Mouse (Mus musculus) 416B (cell line): ENCODE results near the gene Prdm10.

Experiments used
- DNase-seq: peaks from one replicate; pipeline ENCODE4 v3.0.0; 2011; ENCODE audit warnings: low read depth

Gene Prdm10

DNA sequence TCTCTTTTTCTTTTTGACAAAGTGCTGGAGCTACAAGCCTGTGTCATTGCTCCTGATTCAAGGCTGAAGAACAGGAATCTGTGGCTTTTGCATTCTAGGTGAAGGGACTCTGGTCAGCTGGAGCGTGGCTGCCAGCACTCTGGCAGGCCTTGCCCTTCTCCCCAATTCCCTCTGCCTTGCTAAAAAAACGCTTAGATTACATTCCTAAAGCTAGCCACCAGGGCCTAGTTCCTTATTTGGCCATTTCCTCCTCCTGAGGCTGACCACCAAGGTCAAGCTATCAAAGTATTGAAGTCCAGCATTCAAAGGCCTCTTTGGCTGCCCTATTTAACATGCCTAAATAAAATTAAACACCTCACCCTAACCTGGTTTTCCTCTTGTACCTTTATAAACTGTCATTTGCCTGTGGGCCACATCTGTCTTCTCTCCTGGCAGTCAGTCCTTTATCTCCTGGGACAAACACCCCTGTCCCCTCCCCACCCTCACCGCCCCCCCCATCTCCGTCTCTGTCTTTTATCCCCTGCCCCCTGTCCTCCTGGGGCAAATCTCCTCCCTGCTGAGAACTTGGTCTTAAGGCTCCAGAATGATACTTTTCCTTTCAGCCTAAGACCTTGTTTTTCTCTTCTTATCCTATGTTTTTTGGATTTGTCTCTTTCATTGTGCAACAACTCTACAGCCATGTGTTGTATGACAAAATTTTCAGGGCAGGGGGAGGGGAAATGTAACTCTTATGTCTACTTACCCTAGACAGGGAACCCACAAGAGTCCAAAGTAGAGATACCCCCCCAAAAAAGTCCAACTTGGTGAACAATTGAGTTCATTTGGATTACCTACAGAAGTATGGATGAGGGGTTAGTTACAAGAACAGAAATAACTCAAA is 17.9 kb upstream of the Prdm10 start:
- DNase-seq = peak; percentile 79

DNA sequence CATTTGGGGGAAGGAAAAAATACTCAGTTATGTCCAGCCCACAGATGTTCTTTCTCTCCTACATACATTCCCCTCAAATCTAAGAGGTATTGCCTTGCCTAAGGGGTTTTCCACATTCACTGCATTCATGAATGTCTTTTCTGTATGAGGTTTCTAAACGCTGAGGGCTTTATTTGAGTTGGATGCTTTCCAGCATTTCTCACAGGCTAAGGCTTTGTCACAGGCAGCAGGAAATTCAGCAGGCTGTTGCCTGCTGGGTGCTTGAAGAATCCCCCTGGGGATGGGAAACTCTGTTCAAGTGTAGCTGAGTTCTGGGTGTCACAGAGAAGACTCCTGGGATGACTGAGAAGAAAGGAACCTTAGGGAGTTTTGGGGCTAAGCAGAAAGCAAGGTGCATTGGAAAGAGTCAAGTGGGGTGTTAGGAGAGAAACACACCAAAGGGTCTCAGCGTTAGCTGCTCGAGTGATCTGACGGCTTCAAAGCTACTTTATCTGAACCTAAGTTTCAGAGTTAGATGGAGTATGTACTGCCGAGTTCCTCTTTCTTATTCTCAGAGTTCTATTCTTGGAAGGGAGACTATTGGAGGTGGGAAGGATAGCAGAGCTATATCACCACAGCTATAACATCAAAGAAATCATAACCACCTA is 14.2 kb upstream of the Prdm10 start:
- peak; percentile 64 for DNase-seq

DNA sequence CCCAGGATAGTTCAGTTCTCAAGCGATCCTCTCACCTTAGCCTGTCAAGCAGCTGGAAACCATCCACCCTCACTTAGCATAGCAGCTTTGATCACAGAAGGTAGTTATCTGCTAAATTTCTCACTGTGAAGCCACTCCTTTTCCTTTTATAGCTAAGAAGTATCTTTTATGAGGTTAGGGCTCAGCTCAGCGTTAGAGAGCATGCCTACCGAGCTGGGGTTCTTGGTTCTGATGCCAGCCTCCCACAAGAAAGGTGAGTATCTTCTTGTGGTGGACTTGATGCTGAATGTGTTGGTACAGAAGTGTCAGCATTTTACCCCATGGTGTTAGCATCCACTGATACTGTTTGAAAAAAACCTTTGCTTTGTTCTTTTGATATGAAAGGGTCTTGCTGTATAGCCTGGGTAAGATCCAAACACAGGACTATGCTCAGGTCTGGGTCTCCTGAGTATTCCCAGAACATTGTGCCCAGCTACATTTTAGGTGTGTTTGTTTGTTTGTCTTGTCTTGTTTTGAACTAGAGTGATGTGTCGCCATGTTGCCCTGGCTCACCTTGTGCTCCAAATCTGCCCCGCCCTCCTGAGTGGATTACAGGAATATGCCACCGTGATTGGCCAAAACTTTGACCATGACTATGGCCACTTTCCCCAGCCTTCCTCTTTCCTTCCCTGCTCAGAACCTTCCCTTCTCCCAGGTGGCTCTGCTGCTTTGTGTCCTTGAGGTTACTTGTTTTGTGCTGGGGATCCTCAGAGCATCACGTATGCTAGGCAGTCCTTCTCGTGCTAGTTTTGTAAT is 8.9 kb upstream of the Prdm10 start:
- no peak for DNase-seq

DNA sequence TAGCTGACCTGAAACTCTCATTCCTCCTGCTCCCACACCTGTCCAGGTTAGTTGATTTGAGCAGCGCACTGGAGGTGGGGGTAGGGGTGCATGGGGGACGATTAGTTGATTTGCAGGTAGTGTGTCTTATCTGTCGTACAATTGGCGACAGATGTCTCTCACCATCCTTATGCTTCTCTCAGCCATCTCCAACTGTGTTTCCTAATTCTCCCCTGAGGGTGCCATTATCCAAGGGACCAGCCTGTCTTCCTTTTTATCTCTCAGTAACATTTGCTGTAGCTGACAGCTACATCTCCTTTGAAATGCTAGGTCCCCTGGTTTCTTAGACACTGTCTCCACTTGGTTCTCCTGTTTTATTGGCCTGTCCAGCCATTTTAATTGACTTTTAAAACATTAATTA is 8.2 kb upstream of the Prdm10 start:
- DNase-seq = no peak

- no peak for DNase-seq
Observed at GRCm38 (mm10) chr9:31278651-31279050, 1.7 kb upstream of the Prdm10 start.

- no peak for DNase-seq
Observed at GRCm38 (mm10) chr9:31279306-31279705, 1.0 kb upstream of the Prdm10 start.

DNA sequence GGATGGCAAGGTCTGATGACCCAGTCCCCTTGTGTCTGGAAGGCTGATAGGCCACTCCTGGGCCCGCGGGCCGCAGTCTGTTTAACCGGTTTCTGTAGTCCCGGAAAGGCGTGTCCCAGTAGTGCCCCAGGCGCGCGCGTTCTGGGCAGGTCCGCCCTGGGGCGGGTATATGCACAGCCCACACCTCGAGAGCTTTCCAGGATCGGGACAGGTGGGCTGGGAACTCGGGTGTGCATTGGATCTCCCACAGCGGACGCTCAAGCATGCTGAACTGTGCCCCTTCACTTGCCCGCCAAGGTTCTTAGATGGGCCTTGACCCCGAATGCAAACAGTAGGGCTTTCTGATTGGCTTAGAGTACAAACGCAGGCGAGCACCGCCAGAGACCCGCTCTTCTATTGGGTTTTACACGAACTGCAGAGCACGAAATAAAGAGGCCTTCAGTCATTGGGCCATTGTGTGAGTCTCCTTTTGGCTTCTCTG is 413 bp upstream of the Prdm10 start:
- peak; percentile 89 for DNase-seq

- peak; percentile 65 for DNase-seq
Observed at GRCm38 (mm10) chr9:31281011-31281662, 799 bp downstream of the Prdm10 start.

DNA sequence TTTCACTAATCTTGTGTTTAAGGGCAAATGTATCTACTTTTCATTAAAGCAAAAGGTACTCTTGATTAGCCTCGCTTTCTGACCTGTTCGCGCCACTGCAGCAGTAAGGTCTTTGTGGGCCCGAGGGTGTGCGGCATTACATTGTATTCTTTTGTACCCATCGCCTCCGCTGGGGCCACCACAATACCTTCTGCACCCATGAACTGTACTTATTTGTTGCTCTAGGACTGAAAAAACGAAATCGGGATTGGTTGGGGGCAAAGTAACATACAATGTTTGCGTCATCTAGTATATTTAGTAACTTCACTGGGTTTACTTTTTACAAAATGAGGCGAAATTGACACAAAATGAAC is 1.3 kb downstream of the Prdm10 start:
- DNase-seq = peak; percentile 63

- no peak for DNase-seq
Observed at GRCm38 (mm10) chr9:31282536-31282935, 2.2 kb downstream of the Prdm10 start.

DNA sequence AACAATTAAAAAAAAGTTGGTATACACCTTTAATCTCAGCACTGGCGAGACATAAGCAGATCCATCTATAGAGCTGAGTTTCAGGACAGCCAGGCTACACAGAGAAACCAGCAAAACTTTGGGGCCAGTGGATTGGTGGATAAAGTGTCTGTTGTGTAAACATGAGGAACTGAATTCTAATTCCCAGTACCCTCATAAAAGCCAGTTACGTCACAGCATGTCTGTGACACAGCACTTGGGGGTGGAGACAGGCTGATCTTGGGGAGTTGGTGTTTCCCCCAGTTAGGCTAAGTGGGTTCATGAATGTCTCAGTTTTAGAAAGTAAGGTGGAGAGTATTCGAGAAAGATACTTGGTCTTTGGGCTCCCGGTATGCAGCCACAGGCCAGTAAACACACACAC is 2.7 kb downstream of the Prdm10 start:
- no peak for DNase-seq

DNA sequence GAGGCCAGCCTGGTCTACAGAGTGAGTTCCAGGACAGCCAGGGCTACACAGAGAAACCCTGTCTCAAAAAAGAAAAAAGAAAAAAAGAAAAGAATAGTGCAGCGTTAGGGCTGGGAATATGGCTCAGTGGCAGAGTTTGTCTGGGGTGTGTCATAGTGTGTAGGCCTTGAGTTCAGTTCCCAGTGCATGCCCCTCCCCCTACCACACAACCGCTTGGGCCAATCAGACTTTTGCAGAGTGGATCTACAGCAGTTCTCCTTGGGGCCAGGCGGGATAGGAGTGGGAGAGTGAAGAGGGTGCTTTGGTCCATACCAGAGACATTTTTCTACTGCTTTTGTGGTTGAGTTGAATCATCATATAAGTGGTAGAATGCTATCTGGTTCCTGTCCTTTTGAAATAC is 3.6 kb downstream of the Prdm10 start:
- DNase-seq = no peak

DNA sequence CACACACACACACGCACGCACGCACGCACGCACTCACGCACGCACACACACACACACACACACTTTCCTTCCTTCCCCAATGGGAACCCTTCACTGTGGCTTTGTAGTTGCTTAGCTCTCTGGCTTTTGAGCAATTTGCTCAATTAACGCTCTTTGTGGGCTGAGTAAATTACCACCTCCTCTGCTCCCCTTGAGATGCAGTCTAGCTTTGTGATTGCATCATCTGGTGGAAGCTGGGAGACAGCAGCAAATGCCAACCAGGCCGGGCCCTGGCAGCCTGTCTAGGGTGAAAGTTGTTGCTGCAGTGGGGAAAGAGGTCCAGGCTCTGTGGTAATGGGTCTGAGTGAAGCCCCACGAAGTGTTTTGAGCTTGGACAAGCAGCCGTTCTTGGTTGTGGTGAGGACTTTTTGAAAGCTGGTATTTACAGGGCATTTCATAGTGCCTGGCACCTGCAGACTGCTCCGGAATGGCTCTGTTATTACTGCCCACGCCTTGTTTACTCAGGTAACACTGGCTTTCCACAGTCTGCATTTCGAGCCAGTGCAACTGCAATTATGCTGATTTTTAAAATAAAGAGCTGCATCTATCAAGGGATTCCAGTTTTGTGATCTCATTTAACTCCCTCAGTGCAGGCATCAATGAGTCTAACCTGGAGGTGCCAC is 10.0 kb downstream of the Prdm10 start:
- DNase-seq = peak; percentile 88

DNA sequence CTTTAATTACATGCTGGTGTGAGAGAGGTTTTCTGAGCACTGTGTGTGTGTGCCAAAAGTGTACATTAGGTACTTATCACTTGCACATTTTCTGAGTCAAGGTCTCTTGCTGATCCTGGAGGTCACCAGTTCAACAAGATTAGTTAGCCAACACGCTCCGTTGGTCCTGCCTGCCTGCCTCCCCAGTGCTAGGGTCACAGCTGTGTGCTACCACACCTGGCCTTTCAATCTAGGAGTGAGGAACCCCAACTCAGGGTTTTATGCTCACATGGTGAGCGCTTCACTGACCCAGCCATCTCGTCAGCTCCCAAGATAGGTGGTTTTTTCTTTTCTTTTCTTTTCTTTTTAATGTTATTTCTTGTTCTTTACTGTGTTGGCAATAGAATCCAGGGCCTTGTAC is 11.6 kb downstream of the Prdm10 start:
- no peak for DNase-seq

DNA sequence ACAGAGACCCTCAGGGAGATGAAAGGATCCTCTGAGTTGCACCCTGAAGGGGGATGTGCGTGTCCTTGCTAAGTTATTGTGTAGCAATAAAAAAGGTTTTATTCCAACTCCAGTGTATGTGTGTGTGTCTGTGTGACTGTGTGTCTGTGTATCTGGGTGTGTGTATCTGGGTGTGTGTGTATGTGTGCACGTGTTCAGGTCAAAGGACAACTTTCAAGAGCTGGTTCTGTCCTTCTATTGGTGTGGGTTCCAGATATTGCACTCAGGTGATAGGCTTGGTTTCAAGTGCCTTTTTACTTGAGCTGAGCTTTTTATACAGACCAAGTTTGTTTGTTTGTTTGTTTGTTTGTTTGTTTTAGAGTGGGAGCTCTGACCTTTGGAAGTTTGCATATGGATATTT is 12.9 kb downstream of the Prdm10 start:
- no peak for DNase-seq

- no peak for DNase-seq
Observed at GRCm38 (mm10) chr9:31295311-31295710, 15.0 kb downstream of the Prdm10 start.

- DNase-seq = no peak
Observed at GRCm38 (mm10) chr9:31296293-31296692, 16.0 kb downstream of the Prdm10 start.

DNA sequence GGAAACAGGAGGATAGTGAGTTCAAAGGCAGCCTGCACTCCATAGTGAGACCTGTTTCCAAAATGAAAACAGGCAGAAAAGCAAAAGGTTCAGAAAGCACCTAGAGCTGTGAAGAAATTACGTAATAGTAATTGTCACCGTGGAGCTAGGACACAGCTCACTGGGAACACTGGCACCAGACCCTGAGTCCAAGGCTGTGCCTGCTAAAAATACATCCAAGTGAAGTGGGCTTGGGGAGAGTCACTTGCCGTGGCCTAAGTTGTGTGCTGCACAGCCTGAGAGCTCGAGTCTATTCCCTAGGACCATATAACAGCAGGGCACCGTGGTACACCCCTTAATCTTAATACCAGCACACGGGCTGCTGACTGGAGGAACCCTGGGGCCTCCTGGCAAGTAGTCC is 18.4 kb downstream of the Prdm10 start:
- DNase-seq = no peak

GRCm38 (mm10) chr9:31300525-31300924 is 20.2 kb downstream of the Prdm10 start:
- peak; percentile 32 for DNase-seq

GRCm38 (mm10) chr9:31301107-31301506 is 20.8 kb downstream of the Prdm10 start:
- peak; percentile 91 for DNase-seq

DNA sequence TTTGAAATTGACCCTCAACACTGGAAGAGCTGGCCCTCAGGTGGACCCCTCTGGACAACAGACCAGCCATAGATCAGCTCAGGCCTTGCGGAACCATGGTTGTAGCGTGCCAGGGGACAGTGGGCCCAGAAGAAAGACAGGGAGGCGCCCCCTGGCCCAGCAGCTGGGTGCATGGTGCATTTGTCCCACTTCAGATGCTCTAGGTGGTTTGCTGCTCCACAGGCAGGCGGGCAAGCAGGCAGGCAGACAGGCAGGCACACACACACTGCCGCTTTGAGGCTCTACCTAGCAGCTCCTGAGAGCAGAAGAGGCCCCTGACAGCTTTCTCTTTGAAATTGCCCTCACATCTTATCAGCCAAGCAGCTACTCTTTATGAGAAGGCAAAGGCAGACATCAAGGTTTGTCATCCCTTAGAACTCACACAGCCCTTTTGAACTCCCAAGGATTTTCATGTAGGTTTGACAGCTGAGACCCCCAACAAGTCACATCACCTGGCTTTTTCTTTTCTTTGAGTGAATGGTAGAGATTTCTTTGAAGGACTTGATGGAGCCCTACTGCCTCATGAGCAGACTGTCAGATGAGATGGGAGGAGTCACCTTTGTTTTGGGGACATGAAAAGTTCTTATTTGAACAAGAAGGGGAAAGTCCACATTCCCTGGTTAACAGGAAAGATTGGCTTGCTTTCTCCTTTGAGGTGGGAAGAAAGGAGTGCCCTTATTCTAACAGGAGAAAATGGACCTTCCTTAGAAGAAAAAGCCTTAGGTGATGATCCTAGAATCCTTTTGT is 21.4 kb downstream of the Prdm10 start:
- DNase-seq = no peak
